Mouse (Mus musculus): ENCODE measurements around the gene Galnt7. TPM values are rescaled to one million over a fixed set of nuclear protein-coding genes. Genes with fewer than 3 reads are reported as not detected.

Gene Galnt7
- total RNA-seq, 1 experiment from 2014 or later, result 31.0 TPM

DNA sequence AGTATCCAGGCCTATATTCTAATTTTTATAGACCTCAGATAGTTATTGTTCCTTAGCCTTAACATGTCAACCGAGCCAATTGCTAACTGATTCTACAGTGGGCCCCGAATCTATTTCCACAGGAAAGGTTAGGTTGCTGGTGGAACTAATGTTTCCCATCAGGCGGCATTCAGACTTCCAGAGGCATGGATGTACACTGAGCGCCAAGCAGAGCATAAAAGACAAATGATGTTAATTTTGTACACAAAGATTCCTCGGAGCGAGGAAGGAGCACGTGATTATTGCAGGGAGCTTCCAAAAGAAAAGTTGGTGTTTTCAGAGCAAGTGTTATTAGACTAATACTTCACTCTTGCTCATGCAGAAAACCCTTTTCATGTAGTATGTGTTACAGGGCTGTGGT, 21.1 kb downstream of the Galnt7 start:
- no peak for ATAC-seq (ENCODE audit: extremely low read depth, insufficient number of reproducible peaks, low FRiP score, poor library complexity, severe bottlenecking)

DNA sequence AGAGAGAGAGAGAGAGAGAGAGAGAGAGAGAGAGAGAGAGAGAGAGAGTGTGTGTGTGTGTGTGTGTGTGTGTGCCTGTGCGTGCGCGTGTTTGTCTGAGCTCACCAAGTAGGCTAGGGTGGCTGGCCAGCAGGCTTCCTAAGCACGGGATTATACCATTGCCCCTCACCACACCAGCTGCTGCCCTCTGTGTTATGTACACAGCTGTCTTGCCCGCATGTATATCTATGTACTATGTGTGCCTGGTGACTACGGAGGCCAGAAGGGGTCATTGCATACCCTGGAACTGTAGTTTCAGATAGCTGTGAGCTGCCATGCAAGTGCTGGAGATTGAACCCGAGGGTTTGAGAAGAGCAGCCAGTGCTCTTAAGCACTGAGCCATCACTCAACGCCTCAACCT, 22.7 kb downstream of the Galnt7 start:
- no peak for ATAC-seq (ENCODE audit: extremely low read depth, insufficient number of reproducible peaks, low FRiP score, poor library complexity, severe bottlenecking)

DNA sequence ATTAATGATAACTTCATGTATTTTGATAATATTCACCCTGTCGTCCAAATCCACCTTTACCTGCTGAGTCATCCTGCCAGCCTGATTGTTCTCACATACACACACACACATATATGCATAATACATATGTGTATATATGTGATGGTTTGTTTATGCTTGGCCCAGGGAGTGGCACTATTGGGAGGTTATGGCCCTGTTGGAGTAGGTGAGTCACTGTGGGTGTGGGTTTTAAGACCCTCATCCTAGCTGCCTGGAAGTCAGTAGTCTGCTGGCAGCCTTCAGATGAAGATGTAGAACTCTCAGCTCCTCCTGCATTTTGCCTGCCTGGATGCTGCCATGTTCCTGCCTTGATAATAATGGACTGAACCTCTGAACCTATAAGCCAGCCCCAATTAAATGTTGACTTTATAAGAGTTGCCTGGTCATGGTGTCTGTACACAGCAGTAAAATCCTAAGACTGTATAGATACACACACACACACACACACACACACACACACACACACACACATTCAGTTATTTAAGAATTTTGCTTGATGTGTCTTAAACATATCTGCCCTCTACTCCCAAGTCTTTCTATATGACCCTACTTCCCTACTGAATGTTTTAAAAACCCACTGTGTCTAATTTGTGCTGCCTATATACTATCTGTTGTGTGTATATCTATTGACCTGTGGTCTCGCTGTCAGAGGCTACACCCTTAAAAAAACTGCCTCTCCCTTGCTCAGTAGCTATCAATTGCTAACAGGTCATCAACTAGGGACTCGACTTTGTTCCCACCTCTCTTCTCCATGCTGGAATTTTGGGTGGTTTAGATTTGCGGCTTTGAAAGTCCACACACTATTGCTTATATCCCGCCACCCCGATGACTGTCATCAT, 23.8 kb downstream of the Galnt7 start:
- ATAC-seq (ENCODE audit: extremely low read depth, insufficient number of reproducible peaks, low FRiP score, poor library complexity, severe bottlenecking), result no peak

- no peak for ATAC-seq (ENCODE audit: extremely low read depth, insufficient number of reproducible peaks, low FRiP score, poor library complexity, severe bottlenecking)
These were observed 24.7 kb downstream of the Galnt7 start for GRCm38 (mm10) chr8:57627946-57628786.

- no peak for ATAC-seq (ENCODE audit: extremely low read depth, insufficient number of reproducible peaks, low FRiP score, poor library complexity, severe bottlenecking)
These were observed 28.9 kb downstream of the Galnt7 start for GRCm38 (mm10) chr8:57623955-57624354.

GRCm38 (mm10) chr8:57623051-57623450, 29.8 kb downstream of the Galnt7 start:
- no peak for ATAC-seq (ENCODE audit: extremely low read depth, insufficient number of reproducible peaks, low FRiP score, poor library complexity, severe bottlenecking)

- ATAC-seq (ENCODE audit: extremely low read depth, insufficient number of reproducible peaks, low FRiP score, poor library complexity, severe bottlenecking), result no peak
These were observed 35.9 kb downstream of the Galnt7 start for GRCm38 (mm10) chr8:57616965-57617364.

- ATAC-seq (ENCODE audit: extremely low read depth, insufficient number of reproducible peaks, low FRiP score, poor library complexity, severe bottlenecking), result no peak
These were observed 37.7 kb downstream of the Galnt7 start for GRCm38 (mm10) chr8:57615016-57615657.

DNA sequence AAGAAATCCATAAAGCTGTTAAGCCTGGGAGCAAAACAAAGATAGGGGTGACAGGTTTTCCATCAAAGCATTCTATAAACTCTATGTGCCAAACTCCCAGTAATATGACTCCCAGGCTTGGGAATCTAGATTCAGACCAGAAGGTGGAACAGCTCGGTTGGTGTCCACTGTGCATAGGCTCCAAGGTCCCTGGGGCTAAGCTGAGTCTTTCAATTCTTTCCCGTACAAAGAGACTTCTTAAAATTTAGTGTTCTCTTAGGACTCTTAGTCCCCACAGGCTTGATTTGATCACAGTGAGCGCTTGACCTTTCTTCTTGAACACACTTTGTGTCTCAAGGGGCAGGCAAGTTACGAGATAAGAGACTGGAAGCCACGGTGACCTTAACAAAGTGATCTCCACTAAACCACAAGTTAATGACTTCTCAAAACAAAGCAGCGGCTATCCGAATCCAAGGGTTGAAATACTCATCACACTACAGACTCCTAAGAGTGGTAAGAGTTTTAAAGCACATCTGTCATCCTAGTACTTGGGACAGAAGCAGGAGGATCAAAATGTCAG, 41.3 kb downstream of the Galnt7 start:
- no peak for ATAC-seq (ENCODE audit: extremely low read depth, insufficient number of reproducible peaks, low FRiP score, poor library complexity, severe bottlenecking)

- ATAC-seq (ENCODE audit: extremely low read depth, insufficient number of reproducible peaks, low FRiP score, poor library complexity, severe bottlenecking), result no peak
These were observed 42.0 kb downstream of the Galnt7 start for GRCm38 (mm10) chr8:57610706-57611418.

- no peak for ATAC-seq (ENCODE audit: extremely low read depth, insufficient number of reproducible peaks, low FRiP score, poor library complexity, severe bottlenecking)
These were observed 50.3 kb downstream of the Galnt7 start for GRCm38 (mm10) chr8:57602511-57602910.

DNA sequence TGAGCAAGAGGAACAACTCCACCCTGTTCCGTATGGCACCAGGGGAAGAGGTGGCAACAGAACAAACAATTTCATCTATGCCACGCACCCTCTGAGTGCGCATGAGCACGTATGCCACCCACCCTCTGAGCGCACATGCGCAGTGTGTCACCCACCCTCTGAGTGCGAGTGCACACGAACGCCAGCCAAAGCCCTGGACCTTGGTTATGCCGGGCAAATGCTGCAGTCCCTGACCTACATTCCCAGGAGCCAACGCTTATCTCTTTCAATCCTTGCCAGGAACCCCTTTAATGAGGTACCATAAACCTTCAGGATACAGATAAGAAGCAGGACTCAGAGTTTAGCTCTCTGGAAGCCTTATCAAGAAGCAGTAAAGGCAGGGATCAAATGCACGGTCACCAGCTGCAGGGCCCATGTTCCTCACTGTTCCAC, 50.8 kb downstream of the Galnt7 start:
- ATAC-seq (ENCODE audit: extremely low read depth, insufficient number of reproducible peaks, low FRiP score, poor library complexity, severe bottlenecking), result no peak

DNA sequence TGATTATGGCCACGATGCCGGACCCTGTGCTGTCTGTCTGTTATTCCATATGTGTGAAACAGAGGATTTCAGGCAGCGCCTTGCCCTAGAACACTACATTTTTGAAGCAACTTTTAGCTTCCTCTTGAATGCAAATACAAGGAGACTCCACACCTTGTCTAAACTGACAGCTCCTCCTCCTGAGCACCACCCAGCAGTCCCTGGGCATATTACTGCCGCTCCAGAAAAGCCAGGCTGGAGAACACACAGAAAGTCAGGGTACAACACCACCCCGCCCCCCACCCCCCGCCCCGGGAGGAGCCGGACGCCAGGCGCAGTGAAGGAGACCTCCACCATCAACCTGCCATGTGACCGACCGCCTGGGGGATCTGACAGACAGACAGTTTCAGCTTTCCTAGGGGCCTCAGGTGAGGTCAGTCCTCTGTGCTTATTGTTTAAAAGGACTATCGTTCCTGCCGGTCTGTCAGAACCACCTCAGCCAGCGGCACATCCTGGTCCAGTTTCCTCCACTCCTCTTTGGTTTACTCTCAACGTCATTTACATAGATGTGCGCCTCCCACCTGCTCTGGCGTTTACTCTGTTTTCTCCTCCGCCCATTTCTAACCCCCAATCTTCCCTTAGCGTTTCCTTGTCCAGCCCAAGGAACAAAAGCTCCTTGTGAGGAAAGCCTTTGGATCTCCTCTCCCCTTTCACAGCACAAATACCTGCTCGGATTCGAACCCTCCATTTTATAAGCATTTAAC, 52.8 kb downstream of the Galnt7 start:
- ATAC-seq (ENCODE audit: extremely low read depth, insufficient number of reproducible peaks, low FRiP score, poor library complexity, severe bottlenecking), result no peak

- no peak for ATAC-seq (ENCODE audit: extremely low read depth, insufficient number of reproducible peaks, low FRiP score, poor library complexity, severe bottlenecking)
These were observed 57.0 kb downstream of the Galnt7 start for GRCm38 (mm10) chr8:57595853-57596252.

- ATAC-seq (ENCODE audit: extremely low read depth, insufficient number of reproducible peaks, low FRiP score, poor library complexity, severe bottlenecking), result no peak
These were observed 58.5 kb downstream of the Galnt7 start for GRCm38 (mm10) chr8:57594175-57594885.

DNA sequence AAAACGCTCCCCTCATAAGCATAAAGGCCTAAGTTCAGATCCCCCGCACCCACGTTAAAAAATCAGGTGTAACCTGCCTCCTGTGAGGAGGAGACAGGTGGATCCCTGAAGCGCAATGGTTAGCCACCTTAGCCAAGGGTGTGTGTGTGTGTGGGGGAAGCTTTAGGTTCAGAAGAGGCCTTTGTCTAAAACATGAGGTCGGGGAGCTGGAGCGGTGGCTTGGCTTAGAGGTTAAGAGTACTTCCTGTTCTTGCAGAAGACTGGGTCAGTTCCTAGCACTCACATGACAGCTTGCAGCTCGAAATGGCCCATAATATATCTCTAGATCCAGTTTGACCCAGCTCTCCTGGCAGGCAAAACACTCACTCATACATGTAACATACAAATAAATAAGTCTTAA, 60.2 kb downstream of the Galnt7 start:
- ATAC-seq (ENCODE audit: extremely low read depth, insufficient number of reproducible peaks, low FRiP score, poor library complexity, severe bottlenecking), result peak; percentile 41; the same call in 1 of the 2 replicates

GRCm38 (mm10) chr8:57591681-57592080, 61.2 kb downstream of the Galnt7 start:
- no peak for ATAC-seq (ENCODE audit: extremely low read depth, insufficient number of reproducible peaks, low FRiP score, poor library complexity, severe bottlenecking)

Data from neutrophil, adult 5-6 weeks (primary cell).